Mouse (Mus musculus): ENCODE measurements at regions not wholly inside any gene's neighbourhood (a gene's known extent, or its start where the extent isn't known, plus 50 kb on each side); places are given as distances from the start of the nearest gene placed in this dataset.

- H3K4me3 ChIP-seq (ENCODE audit: low read depth, low read length): no peak overlapping the region
- no peak overlapping the region for H3K27ac ChIP-seq (ENCODE audit: low read length)
- H3K9me3 ChIP-seq (replicated peaks; ENCODE audit: control insufficient read depth, low read length, poor library complexity, severe bottlenecking): no peaks in the 10 kb centered on the region
- no peaks in the 10 kb centered on the region for H3K27me3 ChIP-seq (ENCODE audit: control insufficient read depth, insufficient read depth, low read depth, low read length)
- WGBS: 85% methylated on average over 4 of the region's 4 CpGs
- H3K4me1 ChIP-seq (ENCODE audit: control insufficient read depth, insufficient read depth, low read length): no peaks in the 10 kb centered on the region
- no peak for ATAC-seq
- no peak overlapping the region for H3K4me2 ChIP-seq (ENCODE audit: low read length)
- H3K9ac ChIP-seq (ENCODE audit: low read depth, low read length): no peak overlapping the region
- no peaks in the 10 kb centered on the region for H3K36me3 ChIP-seq (ENCODE audit: control insufficient read depth, insufficient read depth, low read length)
Measured at GRCm38 (mm10) chr6:4441618-4442167, 62.9 kb upstream of the Col1a2 start.

DNA sequence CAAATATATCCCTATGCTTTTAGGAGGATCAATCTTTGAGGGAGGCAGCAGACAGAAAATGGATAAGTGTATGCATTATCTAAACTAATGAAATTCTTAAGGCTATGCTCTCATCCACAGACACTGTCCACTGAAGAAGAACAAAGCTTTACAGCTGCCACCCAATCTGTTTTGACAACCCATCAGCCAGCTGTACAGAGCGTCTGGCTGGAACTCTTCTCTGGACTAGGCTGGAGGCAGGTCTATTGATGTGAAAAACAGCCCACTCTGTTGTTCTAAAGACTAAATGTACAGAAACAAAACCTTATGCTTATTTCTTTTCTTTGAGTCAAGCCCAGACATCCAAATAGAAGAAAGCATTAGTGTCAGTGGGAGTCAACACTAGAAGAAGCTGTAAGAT is 58.7 kb upstream of the Col1a2 start:
- no peak for ATAC-seq

GRCm38 (mm10) chr6:4451227-4451626 is 53.4 kb upstream of the Col1a2 start:
- Histone ChIP-seq H3K27me3 (ENCODE audit: control insufficient read depth, insufficient read depth, low read depth, low read length) (no peaks in the 10 kb centered on the region), H3K9ac (ENCODE audit: low read depth, low read length) (no peak overlapping the region), H3K36me3 (ENCODE audit: control insufficient read depth, insufficient read depth, low read length) (no peaks in the 10 kb centered on the region), H3K4me3 (ENCODE audit: low read depth, low read length) (no peak overlapping the region), H3K4me1 (ENCODE audit: control insufficient read depth, insufficient read depth, low read length) (no peaks in the 10 kb centered on the region), H3K9me3 (replicated peaks; ENCODE audit: control insufficient read depth, low read length, poor library complexity, severe bottlenecking) (no peaks in the 10 kb centered on the region), H3K4me2 (ENCODE audit: low read length) (no peak overlapping the region), H3K27ac (ENCODE audit: low read length) (no peak overlapping the region)
- no peak for ATAC-seq
- 95% methylated on average over 2 of the region's 2 CpGs for WGBS

More for the DNA sequence above, 58.7 kb upstream of the Col1a2 start:
- Histone ChIP-seq H3K27ac (ENCODE audit: low read length) (no peak overlapping the region), H3K4me3 (ENCODE audit: low read depth, low read length) (no peak overlapping the region), H3K9ac (ENCODE audit: low read depth, low read length) (no peak overlapping the region), H3K27me3 (ENCODE audit: control insufficient read depth, insufficient read depth, low read depth, low read length) (no peaks in the 10 kb centered on the region), H3K9me3 (replicated peaks; ENCODE audit: control insufficient read depth, low read length, poor library complexity, severe bottlenecking) (no peaks in the 10 kb centered on the region), H3K36me3 (ENCODE audit: control insufficient read depth, insufficient read depth, low read length) (no peaks in the 10 kb centered on the region), H3K4me1 (ENCODE audit: control insufficient read depth, insufficient read depth, low read length) (no peaks in the 10 kb centered on the region), H3K4me2 (ENCODE audit: low read length) (no peak overlapping the region)
- 16% methylated on average over 1 of the region's 1 CpGs for WGBS
